ENCODE assay signal across 7 mouse cellular contexts in the genomic region with DNA sequence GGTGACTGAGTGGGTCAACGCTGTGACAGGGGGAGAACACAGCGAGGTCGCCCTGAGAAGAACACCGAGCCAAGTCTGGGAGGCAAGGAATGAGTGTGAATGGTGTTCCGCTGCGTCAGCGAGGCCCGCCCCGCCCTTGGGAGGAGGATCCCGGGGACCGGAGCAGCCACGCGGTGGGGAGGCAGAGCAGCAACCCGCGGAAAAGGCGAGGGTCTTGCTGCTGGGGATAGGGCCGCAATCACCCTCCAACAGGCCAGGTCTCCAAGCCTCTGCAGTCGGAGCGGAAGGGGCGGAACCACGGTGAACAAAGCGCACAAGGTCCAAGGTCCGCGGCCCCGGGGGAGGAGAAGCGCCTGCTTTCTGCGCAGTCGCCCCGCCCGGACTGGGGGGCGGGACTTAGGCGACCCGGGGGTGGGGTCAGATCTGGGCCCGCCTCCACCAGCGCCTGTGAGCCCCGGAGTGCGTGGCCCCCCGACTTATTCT. TPM values are rescaled to one million over a fixed set of nuclear protein-coding genes. Genes with fewer than 3 reads are reported as not detected.
DNase-seq lines count a peak whose midpoint lies in the region; ATAC-seq lines count a peak whose summit lies in the region.

A gene (plus strand): TSS at position 179 of the 483 bp plus-strand sequence.

- peak; percentile 96 for ATAC-seq in intestine, embryonic 15.5 days

- DNase-seq in adrenal gland, adult 18-20 months (ENCODE audit: low spot score in 2 of 2) = peak; percentile 93 to 94
- DNase-seq in embryo, embryonic 11 days = peak; percentile 98
- DNase-seq in gastrocnemius, postnatal 36 days = peak; percentile 87 to 92
- DNase-seq in left cerebral cortex, postnatal 25 days (ENCODE audit: low spot score in 2 of 2) = peak; percentile 87 to 88
- peak; percentile 96 for DNase-seq in midbrain, embryonic 10.5 days (ENCODE audit: low spot score)
- DNase-seq in right cerebral cortex, postnatal 4 days = peak; percentile 83

- H3K9ac ChIP-seq in intestine, embryonic 15.5 days = peak within 1 kb of the TSS; percentile 75

- peak within 1 kb of the TSS; percentile 70 for H3K4me3 ChIP-seq in intestine, embryonic 15.5 days (replicated peaks)
- H3K4me3 ChIP-seq in midbrain, embryonic 10.5 days = peak within 1 kb of the TSS; percentile 79

- H3K9me3 ChIP-seq in intestine, embryonic 15.5 days = no peaks in the 10 kb centered on the region
- H3K9me3 ChIP-seq in midbrain, embryonic 10.5 days (replicated peaks) = no peaks in the 10 kb centered on the region

- H3K4me2 ChIP-seq in intestine, embryonic 15.5 days (replicated peaks) = peak within 1 kb of the TSS; percentile 90

- H3K4me1 ChIP-seq in intestine, embryonic 15.5 days (replicated peaks) = peaks cover 18% of the 10 kb centered on the region
- peaks cover 39% of the 10 kb centered on the region for H3K4me1 ChIP-seq in midbrain, embryonic 10.5 days

- H3K36me3 ChIP-seq in intestine, embryonic 15.5 days = peaks cover 19% of the 10 kb centered on the region
- H3K36me3 ChIP-seq in midbrain, embryonic 10.5 days = peaks cover 37% of the 10 kb centered on the region

- no peaks in the 10 kb centered on the region for H3K27me3 ChIP-seq in intestine, embryonic 15.5 days (replicated peaks)
- H3K27me3 ChIP-seq in midbrain, embryonic 10.5 days (ENCODE audit: low read depth, poor library complexity, severe bottlenecking) = no peaks in the 10 kb centered on the region

- under 1% methylated on average over 38 of the region's 38 CpGs for WGBS in intestine, embryonic 15.5 days
- WGBS in midbrain, embryonic 10.5 days = under 1% methylated on average over 37 of the region's 38 CpGs

- H3K27ac ChIP-seq in intestine, embryonic 15.5 days = peak within 1 kb of the TSS; percentile 94
- peak within 1 kb of the TSS; percentile 98 for H3K27ac ChIP-seq in midbrain, embryonic 10.5 days (replicated peaks)

- intact Hi-C loops in gastrocnemius, postnatal 36 days (cut with DNase I) = no loop called here
- intact Hi-C loops in left cerebral cortex, postnatal 25 days (cut with DNase I) = loop anchor here (1.0 kb wide), 1 partner anchor 8 kb away; a partner anchor contains a TSS

RNA-seq across cellular contexts. Expression of the gene that starts here (rescaled TPM):
- total RNA-seq in adrenal gland, adult 18-20 months (2021) = 10 to 100 TPM; 38.2 to 46.2 TPM
- total RNA-seq in gastrocnemius, postnatal 36 days (2021) = 10 to 100 TPM; 10.6 to 11.2 TPM
- 70.4 and 74.6 TPM in 2 replicates for polyA plus RNA-seq in intestine, embryonic 15.5 days (2015; fragmentation: Nextera tagmentation; extraction: Ambion mirVana)
- total RNA-seq in left cerebral cortex, postnatal 25 days (2021) = 10 to 100 TPM; 15.6 to 19.2 TPM
- polyA plus RNA-seq in midbrain, embryonic 10.5 days (2016; fragmentation: Nextera tagmentation; extraction: Ambion mirVana) = 70.4 and 81.8 TPM in 2 replicates

Comparison
In these comparisons a context has a peak if more than half of its experiments do, and no peak if none do; other contexts are left out.
1. Peak in every context shown above with its lines: DNase-seq, ATAC-seq, H3K4me3 ChIP-seq and H3K27ac ChIP-seq.